Mouse (Mus musculus) adrenal gland, adult 2 months (tissue): Measurements from ENCODE around the gene Cap2. TPM values are rescaled to one million over a fixed set of nuclear protein-coding genes. Genes with fewer than 3 reads are reported as not detected.

Experiments used
- DNase-seq: peaks from one replicate; pipeline ENCODE4 v3.0.0; 2021
- long read RNA-seq: library from polyadenylated mRNA; stranded (forward); transcript quantifications from one replicate; pipeline ENCODE4 v2.0.0, GENCODE M21; 2021
- polyA plus RNA-seq: library from polyadenylated mRNA; depleted of rRNA; stranded (reverse); fragments of >200 nt; gene quantifications from 2 replicates; pipeline ENCODE4 v1.2.3, GENCODE M21; 2012; rRNA removed
- total RNA-seq, 2 experiments: library from RNA; stranded (reverse); gene quantifications; 2 replicates each; pipeline ENCODE4 v1.2.3; 2021

Cap2 gene
- total RNA-seq, result 1 to 10 TPM; 4.3 to 4.7 TPM
- polyA plus RNA-seq, result 0.81 and 2.4 TPM in 2 replicates
- long read RNA-seq, partial matches to known transcripts, result 0 of 3 reads
- long read RNA-seq, other reads (novel, unspliced or antisense), result 0 of 3 reads

GRCm38 (mm10) chr13:46501800-46502389 lies at the start of gene Cap2:
Gene Cap2 (plus strand): TSS chr13:46501848.
- peak; percentile 76 for DNase-seq

DNA sequence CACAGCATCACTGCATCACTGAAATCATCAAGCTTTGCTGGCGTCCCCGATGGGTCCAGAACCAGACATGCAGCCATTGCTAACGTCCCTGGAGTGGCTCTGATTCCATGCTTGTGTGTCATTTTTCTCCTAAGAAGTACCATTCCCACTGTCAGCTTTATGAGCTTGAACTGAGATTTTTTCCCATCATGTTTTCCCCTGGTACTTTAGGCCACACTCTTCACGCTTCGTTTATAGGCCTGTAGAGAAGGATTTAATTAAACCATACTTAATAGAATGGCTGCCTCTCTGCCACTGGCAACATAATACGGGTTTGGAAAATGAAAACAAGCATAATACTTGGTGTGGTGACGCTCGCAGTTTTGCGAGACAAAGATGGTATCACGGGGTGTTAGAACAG lies 42.1 kb upstream of the Cap2 start:
- no peak for DNase-seq

DNA sequence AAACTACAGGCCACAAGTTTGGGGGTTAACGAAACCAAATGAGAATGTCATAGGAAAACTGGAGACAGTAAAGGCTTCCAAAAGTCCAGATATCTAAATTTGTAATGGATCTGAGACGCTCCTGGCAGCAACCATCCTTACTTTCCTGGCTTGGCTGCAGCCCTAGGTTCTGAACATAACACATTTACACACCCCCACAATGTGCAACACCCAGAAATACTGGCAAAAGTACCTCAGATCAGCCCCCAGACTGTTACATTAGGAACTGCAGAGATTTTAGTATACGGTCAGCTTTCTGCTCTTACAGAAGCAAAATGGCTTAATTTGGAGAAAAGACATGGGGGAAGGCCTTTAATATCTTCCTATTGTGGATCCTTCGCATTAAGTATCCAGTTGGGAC lies 39.4 kb upstream of the Cap2 start:
- no peak for DNase-seq

GRCm38 (mm10) chr13:46463764-46464163 lies 37.9 kb upstream of the Cap2 start:
- no peak for DNase-seq

- no peak for DNase-seq
Measured at GRCm38 (mm10) chr13:46468251-46468650, 33.4 kb upstream of the Cap2 start.

DNA sequence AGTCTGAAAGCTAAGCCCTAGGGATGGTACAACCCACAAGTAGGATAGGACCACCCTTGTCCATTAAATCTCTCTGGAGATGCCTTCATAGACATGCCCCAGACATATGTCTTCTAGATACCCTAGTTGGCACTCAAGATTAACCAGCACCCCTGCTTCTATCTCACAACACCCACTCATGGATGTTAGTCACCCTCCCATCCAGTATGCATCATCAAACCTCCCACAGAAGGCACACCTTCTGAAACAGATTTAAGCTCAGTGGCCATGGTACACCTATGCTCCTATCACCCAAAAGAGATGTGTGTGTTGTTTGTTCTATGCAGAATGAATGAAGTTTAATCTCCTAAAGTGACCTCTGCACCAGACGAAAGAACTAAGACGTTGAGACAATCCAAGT lies 32.1 kb upstream of the Cap2 start:
- DNase-seq, result no peak

GRCm38 (mm10) chr13:46481271-46481670 lies 20.4 kb upstream of the Cap2 start:
- DNase-seq, result no peak

DNA sequence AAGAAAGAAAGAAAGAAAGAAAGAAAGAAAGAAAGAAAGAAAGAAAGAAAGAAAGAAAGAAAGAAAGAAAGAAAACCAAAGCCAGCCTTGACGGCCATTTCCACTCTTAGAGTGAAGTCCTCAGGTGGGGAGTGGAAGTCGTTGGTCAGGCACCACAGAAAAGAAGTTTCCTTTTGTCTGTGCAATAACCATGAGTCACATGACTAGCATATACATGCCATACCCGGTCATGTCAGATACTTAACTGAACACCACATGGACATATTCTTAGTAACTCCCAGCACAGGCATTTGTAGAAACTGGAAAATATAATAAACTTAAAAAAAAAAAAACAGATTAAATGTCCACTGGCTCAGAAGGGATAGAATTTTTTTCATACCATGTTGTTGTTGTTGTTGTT lies 16.0 kb upstream of the Cap2 start:
- DNase-seq, result no peak

GRCm38 (mm10) chr13:46488166-46488565 lies 13.5 kb upstream of the Cap2 start:
- no peak for DNase-seq

DNA sequence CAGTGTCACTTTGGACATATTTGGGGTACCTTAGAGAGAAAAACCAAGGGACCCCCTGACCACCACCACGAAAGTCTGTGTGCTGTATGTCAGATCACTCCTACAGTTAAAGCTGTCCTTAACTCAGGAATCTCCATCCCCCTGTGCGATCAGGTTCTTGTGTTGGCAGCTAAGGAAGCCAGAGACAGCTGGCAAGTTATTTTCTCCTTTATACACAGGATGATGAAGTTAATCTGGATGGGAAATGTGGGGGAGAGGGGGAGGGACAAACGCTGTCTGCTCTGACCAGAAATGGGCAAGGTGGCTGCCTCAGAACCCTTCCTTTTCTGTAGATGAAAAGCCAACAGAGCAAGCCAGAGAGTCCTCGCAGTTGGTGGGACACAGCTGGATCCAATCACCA lies 11.0 kb upstream of the Cap2 start:
- DNase-seq, result no peak

GRCm38 (mm10) chr13:46502390-46502891 lies 793 bp downstream of the Cap2 start:
- DNase-seq, result peak; percentile 49

DNA sequence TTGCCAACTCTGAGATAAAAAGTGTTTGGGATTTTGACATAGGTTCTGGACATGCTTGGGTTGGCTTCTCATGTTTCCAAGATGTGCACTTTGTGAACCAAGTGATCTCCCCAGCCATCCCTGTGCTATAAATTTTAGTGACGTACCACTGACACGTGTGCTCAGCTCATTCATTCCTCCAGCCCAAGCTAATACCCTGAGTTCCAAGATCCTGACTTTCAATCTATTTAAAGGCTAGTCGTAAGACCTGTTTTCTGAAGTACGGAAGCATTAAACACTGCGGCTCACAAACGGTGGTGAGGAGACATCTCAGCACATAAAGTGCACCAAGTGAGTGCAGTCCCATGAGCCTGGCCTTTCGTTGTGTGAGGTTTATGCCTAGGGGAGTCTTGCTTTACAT lies 6.3 kb downstream of the Cap2 start:
- no peak for DNase-seq

- no peak for DNase-seq
Measured at GRCm38 (mm10) chr13:46508823-46509222, 7.2 kb downstream of the Cap2 start.

DNA sequence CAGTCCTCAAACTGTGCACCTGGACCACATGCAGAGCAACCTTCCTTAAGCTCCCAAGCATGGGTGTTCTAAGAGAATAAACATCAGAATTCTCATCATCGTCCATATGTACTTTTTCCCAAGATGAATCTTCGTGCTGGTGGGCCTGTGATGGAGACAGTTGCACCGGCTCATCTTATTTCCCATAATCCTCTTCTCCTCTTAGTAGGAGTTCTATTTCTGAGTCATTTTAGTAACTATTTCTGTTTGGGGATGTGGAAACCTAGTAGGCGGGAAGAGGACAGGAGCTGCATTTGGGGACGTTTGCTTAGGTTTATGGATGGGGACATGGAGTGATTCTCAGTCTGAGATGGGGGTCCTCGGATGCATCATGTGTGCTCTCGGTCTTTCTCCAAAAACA lies 8.8 kb downstream of the Cap2 start:
- no peak for DNase-seq

DNA sequence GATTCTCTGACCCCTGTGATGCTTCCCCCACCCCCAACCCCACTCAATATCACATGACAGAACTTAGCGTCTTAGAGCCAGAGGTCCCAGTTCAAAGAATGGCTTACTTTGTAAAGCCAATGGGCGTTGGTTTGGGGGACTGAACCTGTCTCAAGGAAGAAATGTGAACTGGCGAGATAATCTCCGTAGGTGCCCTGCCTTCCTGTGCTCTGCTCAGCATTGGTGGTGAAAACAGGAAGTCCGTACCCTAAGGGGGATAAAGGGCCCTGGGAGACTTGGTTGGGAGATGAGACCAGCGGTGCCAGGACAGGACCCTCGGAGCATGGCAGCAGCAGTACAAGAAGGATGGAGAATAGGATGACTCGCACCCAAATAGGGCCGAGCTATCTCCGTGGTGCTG lies 12.8 kb downstream of the Cap2 start:
- no peak for DNase-seq

GRCm38 (mm10) chr13:46515120-46515523 lies 13.5 kb downstream of the Cap2 start:
- DNase-seq, result no peak

GRCm38 (mm10) chr13:46515524-46515923 lies 13.9 kb downstream of the Cap2 start:
- no peak for DNase-seq

GRCm38 (mm10) chr13:46516183-46516582 lies 14.5 kb downstream of the Cap2 start:
- DNase-seq, result no peak

DNA sequence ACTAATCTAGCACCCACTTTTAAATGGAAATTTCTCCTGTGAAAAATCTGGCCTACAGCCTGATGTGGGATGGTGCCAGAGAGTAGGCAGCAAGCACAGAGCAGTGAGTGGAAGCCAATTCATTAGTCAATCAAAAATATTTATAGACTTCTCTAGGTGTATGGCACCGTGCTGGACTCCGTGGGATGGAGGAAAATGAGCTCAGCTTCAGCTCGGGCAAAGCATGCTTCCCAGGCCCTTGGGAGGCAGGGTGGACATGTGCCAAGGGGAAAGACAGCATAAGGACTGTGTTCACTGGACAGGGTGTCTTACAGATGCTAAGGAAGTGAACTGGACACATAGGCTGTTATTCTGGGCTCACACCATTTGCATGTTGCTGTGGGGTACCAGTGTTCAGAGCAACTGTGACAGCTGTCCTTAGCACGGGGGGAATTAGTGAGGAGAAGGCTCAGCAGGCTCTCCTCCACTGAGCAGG lies 15.6 kb downstream of the Cap2 start:
- DNase-seq, result no peak

- DNase-seq, result no peak
Measured at GRCm38 (mm10) chr13:46521482-46521881, 19.8 kb downstream of the Cap2 start.

GRCm38 (mm10) chr13:46522798-46523197 lies 21.1 kb downstream of the Cap2 start:
- DNase-seq, result no peak

DNA sequence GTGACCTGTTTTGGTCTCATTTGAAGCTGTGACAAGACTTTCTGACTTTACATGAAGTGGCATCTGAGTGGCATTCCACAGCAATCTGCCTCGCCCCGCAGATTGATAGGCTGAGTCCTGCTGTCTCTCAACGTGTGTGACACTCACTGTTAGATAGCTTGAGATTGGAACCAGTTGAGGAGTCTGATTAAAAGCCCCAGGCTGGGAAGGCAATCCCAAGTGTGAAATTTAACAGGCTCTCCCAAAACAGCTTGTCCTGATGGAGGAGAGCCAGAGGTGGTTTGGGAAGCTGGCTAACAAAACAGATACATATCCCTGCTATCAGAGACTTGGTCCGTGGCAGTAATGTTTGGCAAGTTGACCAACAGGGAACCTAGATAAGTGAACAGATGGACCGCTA lies 21.6 kb downstream of the Cap2 start:
- no peak for DNase-seq

GRCm38 (mm10) chr13:46523712-46524111 lies 22.1 kb downstream of the Cap2 start:
- no peak for DNase-seq
